Mouse (Mus musculus): Measurements from ENCODE around the gene Klf12. TPM values are rescaled to one million over a fixed set of nuclear protein-coding genes. Genes with fewer than 3 reads are reported as not detected.

Gene Klf12
- total and polyA plus RNA-seq, 3 experiments, result 3.3 to 9.7 (median 8.6) TPM

- TF ChIP-seq UBTF (IDR thresholded peaks at IDR 0.05; ENCODE audit: low read depth, low read length) (no peak), HCFC1 (IDR thresholded peaks at IDR 0.05; ENCODE audit: low read depth, low read length) (no peak), MAZ (IDR thresholded peaks at IDR 0.05; ENCODE audit: low read depth, low read length) (no peak), USF2 (conservative IDR thresholded peaks at IDR 0.05; ENCODE audit: low read depth, low read length) (no peak), TBP (conservative IDR thresholded peaks at IDR 0.05; ENCODE audit: low read depth, low read length) (no peak)
Measured at GRCm38 (mm10) chr14:100069543-100070090, 214.9 kb downstream of the Klf12 start (continued).

GRCm38 (mm10) chr14:100068715-100069114 lies 215.8 kb downstream of the Klf12 start:
- Histone ChIP-seq H3K4me2 (ENCODE audit: insufficient read depth, low read depth, poor library complexity, severe bottlenecking) (no peak overlapping the region), H3K36me3 (replicated peaks in 1 of 2; ENCODE audit: control insufficient read depth in 1 of 2, insufficient read depth in 1 of 2, low read length in 1 of 2) (no peaks in the 10 kb centered on the region), H3K27ac (ENCODE audit: insufficient read depth, low read depth) (no peak overlapping the region), H3K4me1 (ENCODE audit: control insufficient read depth in 1 of 2, insufficient read depth in 2 of 2) (peaks cover 0 to 10% of the 10 kb centered on the region in 2 experiments; a peak in 3 of 4 replicates), H3K9ac (ENCODE audit: insufficient read depth, low read depth) (no peak overlapping the region), H3K27me3 (replicated peaks) (no peaks in the 10 kb centered on the region), H3K79me2 (replicated peaks; ENCODE audit: control insufficient read depth, extremely low read depth, insufficient read depth, poor library complexity, severe bottlenecking) (no peaks in the 10 kb centered on the region), H3K9me3 (replicated peaks; ENCODE audit: low read length) (no peaks in the 10 kb centered on the region), H3K4me3 (replicated peaks in 1 of 3; ENCODE audit: low read depth in 2 of 3, low read length in 2 of 3, poor library complexity in 1 of 3) (no peak overlapping the region)
- no peak for DNase-seq (ENCODE audit: extremely low read depth)
- in situ Hi-C loops (cut with MboI; ENCODE audit: low pct_ligation_motif_present, low pct_unique_long_range_greater_than_20kb, low sequenced_read_pairs), result no loop called here
- dilution Hi-C loops (cut with MboI; ENCODE audit: extremely low pct_ligation_motif_present, extremely low pct_unique_long_range_greater_than_20kb, low sequenced_read_pairs), result no loop called here
- no peak for TF ChIP-seq SIN3A (IDR thresholded peaks at IDR 0.05; ENCODE audit: low read length)
- no peak for TF ChIP-seq BHLHE40 (IDR thresholded peaks at IDR 0.05; ENCODE audit: low read depth, low read length)
- TF ChIP-seq TCF12 (IDR thresholded peaks at IDR 0.05; ENCODE audit: low read depth, low read length), result no peak

GRCm38 (mm10) chr14:100062516-100062915 lies 222.0 kb downstream of the Klf12 start:
- H3K4me1 ChIP-seq (ENCODE audit: control insufficient read depth in 1 of 2, insufficient read depth in 2 of 2), result no peaks in the 10 kb centered on the region
- H3K4me2 ChIP-seq (ENCODE audit: insufficient read depth, low read depth, poor library complexity, severe bottlenecking), result no peak overlapping the region
- H3K9ac ChIP-seq (ENCODE audit: insufficient read depth, low read depth), result no peak overlapping the region
- H3K4me3 ChIP-seq (replicated peaks in 1 of 3; ENCODE audit: low read depth in 2 of 3, low read length in 2 of 3, poor library complexity in 1 of 3), result no peak overlapping the region
- DNase-seq (ENCODE audit: extremely low read depth), result no peak
- TF ChIP-seq CTCF (conservative IDR thresholded peaks at IDR 0.05 in 1 of 2, IDR thresholded peaks at IDR 0.05 in 1 of 2; ENCODE audit: low read depth in 2 of 2, low read length in 2 of 2) (no peak), CHD1 (IDR thresholded peaks at IDR 0.05; ENCODE audit: low read depth, low read length) (no peak), ETS1 (conservative IDR thresholded peaks at IDR 0.05; ENCODE audit: low read depth, low read length) (no peak), MAFK (IDR thresholded peaks at IDR 0.05; ENCODE audit: insufficient replicate concordance, low read length) (no peak), IRF4 (IDR thresholded peaks at IDR 0.05; ENCODE audit: low read depth, low read length) (no peak), E2F4 (IDR thresholded peaks at IDR 0.05; ENCODE audit: insufficient replicate concordance, low read depth, low read length) (no peak), RCOR1 (conservative IDR thresholded peaks at IDR 0.05; ENCODE audit: low read depth, low read length) (no peak), MXI1 (IDR thresholded peaks at IDR 0.05; ENCODE audit: low read depth, low read length) (no peak), USF1 (IDR thresholded peaks at IDR 0.05; ENCODE audit: low read depth, low read length) (no peak)
- dilution Hi-C loops (cut with MboI; ENCODE audit: extremely low pct_ligation_motif_present, extremely low pct_unique_long_range_greater_than_20kb, low sequenced_read_pairs), result no loop called here
- no peaks in the 10 kb centered on the region for H3K27me3 ChIP-seq (replicated peaks)
- H3K79me2 ChIP-seq (replicated peaks; ENCODE audit: control insufficient read depth, extremely low read depth, insufficient read depth, poor library complexity, severe bottlenecking), result no peaks in the 10 kb centered on the region
- H3K9me3 ChIP-seq (replicated peaks; ENCODE audit: low read length), result no peaks in the 10 kb centered on the region
- in situ Hi-C loops (cut with MboI; ENCODE audit: low pct_ligation_motif_present, low pct_unique_long_range_greater_than_20kb, low sequenced_read_pairs), result no loop called here
- no peaks in the 10 kb centered on the region for H3K36me3 ChIP-seq (replicated peaks in 1 of 2; ENCODE audit: control insufficient read depth in 1 of 2, insufficient read depth in 1 of 2, low read length in 1 of 2)
- H3K27ac ChIP-seq (ENCODE audit: insufficient read depth, low read depth), result no peak overlapping the region

Data from CH12.LX (cell line).